Mouse (Mus musculus) small intestine, adult 2 months (tissue): ENCODE measurements at regions not wholly inside any gene's neighbourhood (a gene's known extent, or its start where the extent isn't known, plus 50 kb on each side); places are given as distances from the start of the nearest gene placed in this dataset.
"Not testable (repeated sequence)": the region's sequence is repeated elsewhere in the genome, so short reads cannot be mapped to it uniquely, and the experiment has no call there.

Experiments
- CTCF ChIP-seq: fragments of 200-500 bp; IDR thresholded peaks from 2 replicates; pipeline ENCODE4 v1.5.1; 2012; ENCODE audit warnings: low read depth, mild to moderate bottlenecking, control low read depth, inconsistent platforms, low read length, moderate library complexity, mixed read lengths; ENCODE audit not compliant: insufficient replicate concordance, insufficient read length; ENCODE audit errors: extremely low read depth
- POLR2A ChIP-seq: fragments of 200-500 bp; IDR thresholded peaks from 2 replicates; pipeline ENCODE4 v1.6.1; 2012; ENCODE audit warnings: low read depth, mild to moderate bottlenecking, control low read depth, inconsistent platforms, low read length, moderate library complexity

DNA sequence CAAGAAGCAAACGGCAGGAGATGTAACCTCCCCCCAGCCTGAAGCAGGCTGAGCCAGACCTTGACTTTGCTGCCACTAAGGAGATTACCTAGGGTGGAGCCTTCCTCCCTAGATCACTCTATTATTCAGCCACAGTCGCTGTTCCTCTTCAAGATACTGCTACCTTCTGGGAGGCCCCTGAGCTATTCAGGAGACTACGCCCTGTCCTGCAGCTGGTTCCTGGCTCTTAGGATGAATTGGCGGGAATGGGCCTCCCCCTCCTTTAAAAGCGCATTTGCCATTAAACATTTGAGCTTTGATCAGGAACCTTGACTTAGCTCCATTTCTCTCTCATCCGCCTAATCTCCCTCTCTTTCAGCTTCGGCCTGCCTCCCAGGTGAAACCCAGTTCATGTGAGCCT is 331.8 kb upstream of the Zfp703 start:
- TF ChIP-seq CTCF, POLR2A: not testable (repeated sequence)
